Mouse (Mus musculus) CD4-positive, CD25-positive, alpha-beta regulatory T cell, adult 4 months (primary cell): ENCODE measurements around the gene Zfp800. TPM values are rescaled to one million over a fixed set of nuclear protein-coding genes. Genes with fewer than 3 reads are reported as not detected.

Experiments
- ATAC-seq: one replicate; pipeline ENCODE4 v1.8.0; 2017
- polyA plus RNA-seq, 2 experiments: library from polyadenylated mRNA; unstranded; fragments of 100-300 nt; shearing (Covaris generic); gene quantifications; one replicate each; pipeline ENCODE4 v1.2.1; 2017

Gene Zfp800
- polyA plus RNA-seq, 2 experiments from 2014 or later = 28.8 to 36.9 TPM

GRCm38 (mm10) chr6:28396051-28396852 lies 1.6 kb downstream of the Zfp800 start:
- ATAC-seq = no peak

- no peak for ATAC-seq
Measured at GRCm38 (mm10) chr6:28389038-28389437, 8.8 kb downstream of the Zfp800 start.

GRCm38 (mm10) chr6:28385169-28385568 lies 12.6 kb downstream of the Zfp800 start:
- ATAC-seq = peak; percentile 81

DNA sequence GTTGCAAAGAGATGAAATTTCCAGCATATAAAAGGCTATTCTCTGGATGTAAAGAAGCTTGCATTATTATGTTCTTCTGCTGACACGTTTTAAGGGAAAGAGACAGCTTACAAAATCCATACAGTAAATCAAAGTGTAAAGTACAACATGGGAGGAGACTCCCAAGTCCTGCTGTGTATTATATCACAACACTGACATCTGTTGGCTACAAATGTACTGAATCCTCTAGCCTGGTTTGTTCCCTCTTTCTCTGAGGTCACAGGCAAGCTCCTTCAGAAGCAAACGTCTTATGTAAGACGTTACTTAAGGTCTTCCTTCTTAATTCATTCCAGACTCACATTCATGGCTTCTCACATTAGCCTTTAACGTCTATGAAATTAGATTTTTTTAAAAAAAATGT lies 15.8 kb downstream of the Zfp800 start:
- ATAC-seq = no peak

DNA sequence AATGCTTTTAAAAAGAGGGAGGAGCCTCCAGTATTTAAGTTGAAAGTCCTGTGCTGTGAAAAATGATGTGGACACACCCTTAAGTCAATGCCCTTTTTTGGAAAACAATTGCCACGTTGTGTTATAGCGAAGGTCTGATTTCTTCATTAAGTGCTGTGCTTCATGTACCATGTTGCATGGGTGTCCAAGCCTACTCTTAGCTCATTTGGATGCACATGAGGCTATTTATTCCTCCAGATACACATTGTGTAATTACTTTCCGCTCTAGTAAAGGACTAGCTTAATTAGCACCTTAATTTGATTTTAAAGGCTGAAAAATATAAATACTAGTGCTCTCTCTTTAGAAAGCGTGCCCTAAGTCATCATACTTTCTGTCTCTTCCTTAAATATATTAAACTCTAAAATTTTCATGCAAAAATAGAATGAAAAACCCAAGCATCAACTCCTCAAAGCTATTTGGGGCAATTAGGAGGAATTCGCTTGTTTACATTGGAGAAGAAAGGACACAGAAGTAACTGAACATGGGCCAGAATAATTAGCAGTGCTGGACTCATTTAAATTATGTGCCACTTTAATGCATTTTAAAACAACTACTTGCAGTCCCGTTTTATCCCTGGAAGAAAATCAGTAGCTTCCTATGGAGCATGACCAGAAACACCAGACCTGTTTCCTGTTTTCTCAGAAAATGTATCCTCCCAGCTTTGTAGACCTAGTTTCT lies 27.7 kb downstream of the Zfp800 start:
- ATAC-seq = no peak

- no peak for ATAC-seq
Measured at GRCm38 (mm10) chr6:28367575-28367974, 30.2 kb downstream of the Zfp800 start.

- ATAC-seq = no peak
Measured at GRCm38 (mm10) chr6:28351066-28351465, 46.7 kb downstream of the Zfp800 start.

DNA sequence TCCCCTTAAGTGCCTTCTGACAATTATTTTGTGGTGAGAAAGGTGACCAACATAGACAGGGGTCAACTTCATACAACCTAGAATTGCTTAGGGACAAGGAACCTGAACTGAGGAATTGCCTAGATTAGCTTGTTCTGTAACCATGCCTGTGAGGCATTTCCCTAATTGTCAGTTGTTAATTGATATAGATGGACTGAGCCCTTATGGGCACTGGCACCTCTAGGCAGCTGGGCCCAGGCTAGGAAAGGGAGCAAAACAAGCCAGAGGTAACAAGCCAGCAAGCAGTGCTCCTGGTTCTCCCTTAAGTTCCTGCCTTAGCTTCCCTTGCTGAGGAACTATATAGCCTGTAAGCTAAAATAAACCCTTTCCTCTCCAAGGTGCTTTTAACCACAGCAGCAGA lies 52.1 kb downstream of the Zfp800 start:
- ATAC-seq = no peak

GRCm38 (mm10) chr6:28345181-28345580 lies 52.6 kb downstream of the Zfp800 start:
- ATAC-seq = no peak

GRCm38 (mm10) chr6:28342863-28343262 lies 54.9 kb downstream of the Zfp800 start:
- no peak for ATAC-seq

GRCm38 (mm10) chr6:28341174-28341573 lies 56.6 kb downstream of the Zfp800 start:
- ATAC-seq = no peak

DNA sequence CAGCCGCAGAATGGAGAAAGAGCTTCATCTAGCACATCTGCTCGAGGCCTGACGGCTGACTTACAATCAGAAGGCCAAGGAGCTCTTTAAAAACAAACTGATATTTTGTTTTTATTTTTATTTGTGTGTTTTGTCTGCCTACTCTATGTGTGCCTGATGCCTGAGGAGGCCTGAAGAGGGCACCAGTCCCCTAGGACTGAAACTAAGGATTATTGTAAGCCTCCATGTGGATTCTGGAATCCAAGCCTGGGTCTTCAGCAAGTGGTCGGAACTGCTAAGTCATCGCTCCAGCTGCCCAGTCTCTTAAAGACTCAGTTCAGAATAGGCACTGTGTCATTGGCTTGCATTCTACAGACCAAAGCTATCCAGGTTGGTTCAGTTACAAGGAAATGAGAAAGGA lies 58.4 kb downstream of the Zfp800 start:
- ATAC-seq = no peak

- ATAC-seq = no peak
Measured at GRCm38 (mm10) chr6:28333696-28334095, 64.1 kb downstream of the Zfp800 start.

DNA sequence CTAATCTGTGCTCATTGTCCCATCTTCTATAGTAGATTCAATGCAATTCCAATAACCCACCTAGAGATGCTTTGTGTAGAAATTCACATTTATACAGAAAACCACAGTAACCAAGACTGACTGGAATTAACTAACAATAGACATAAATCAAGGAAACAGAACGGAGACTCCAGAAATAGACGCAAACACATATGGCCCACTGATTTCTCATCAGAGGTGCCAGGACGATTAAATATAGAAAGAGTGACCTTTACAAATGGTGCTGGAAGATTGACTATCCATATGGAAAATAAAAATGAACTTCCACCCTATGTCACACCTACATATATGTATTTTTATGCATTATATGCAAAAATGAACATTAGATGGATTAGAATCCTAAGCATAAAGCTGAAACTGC lies 65.3 kb downstream of the Zfp800 start:
- no peak for ATAC-seq

- no peak for ATAC-seq
Measured at GRCm38 (mm10) chr6:28329815-28330214, 68.0 kb downstream of the Zfp800 start.

- ATAC-seq = no peak
Measured at GRCm38 (mm10) chr6:28329002-28329596, 68.7 kb downstream of the Zfp800 start.

GRCm38 (mm10) chr6:28326720-28327119 lies 71.1 kb downstream of the Zfp800 start:
- ATAC-seq = no peak

DNA sequence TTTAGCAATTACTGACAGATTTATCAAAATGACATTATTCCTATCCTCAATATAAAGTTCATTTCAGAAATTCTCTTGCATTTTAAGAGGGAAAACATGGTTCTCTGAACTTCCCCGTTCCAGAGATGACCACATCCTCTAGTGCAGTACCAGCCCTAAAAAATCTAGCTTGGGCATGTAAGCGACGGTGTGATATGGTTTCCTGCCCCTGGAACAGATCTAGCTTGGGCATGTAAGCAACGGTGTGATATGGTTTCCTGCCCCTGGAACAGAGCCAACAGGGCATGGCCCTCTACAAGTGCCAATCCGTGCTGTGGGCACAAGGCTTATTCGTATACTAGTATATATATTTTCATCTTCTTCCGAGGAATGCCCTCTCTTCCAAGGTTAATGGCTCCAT lies 75.4 kb downstream of the Zfp800 start:
- ATAC-seq = peak; percentile 65

GRCm38 (mm10) chr6:28319648-28320270 lies 78.0 kb downstream of the Zfp800 start:
- no peak for ATAC-seq

- ATAC-seq = peak; percentile 77
Measured at GRCm38 (mm10) chr6:28318820-28319573, 78.8 kb downstream of the Zfp800 start.

GRCm38 (mm10) chr6:28315208-28315607 lies 82.6 kb downstream of the Zfp800 start:
- ATAC-seq = no peak

DNA sequence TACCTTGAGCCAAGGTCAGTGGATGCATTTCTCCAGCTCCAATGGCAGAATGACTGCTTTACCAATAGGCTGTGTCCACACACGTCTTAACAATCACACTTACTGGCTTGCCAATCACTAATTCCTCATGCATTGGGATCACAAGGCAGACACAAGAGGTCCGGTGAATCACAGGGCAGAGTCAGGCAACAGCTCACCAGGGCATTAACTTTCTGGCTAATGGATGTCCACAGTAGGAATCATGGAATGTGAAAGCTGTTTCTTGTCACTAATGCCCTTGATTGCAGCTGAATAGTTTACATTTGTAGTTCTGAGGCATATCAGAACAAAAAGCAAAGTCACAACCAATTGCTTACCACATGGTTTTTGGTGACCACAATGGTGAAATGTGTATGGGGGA lies 85.7 kb downstream of the Zfp800 start:
- ATAC-seq = no peak
